Mouse (Mus musculus): ENCODE measurements around the gene Pdk3.

Pdk3 gene

DNA sequence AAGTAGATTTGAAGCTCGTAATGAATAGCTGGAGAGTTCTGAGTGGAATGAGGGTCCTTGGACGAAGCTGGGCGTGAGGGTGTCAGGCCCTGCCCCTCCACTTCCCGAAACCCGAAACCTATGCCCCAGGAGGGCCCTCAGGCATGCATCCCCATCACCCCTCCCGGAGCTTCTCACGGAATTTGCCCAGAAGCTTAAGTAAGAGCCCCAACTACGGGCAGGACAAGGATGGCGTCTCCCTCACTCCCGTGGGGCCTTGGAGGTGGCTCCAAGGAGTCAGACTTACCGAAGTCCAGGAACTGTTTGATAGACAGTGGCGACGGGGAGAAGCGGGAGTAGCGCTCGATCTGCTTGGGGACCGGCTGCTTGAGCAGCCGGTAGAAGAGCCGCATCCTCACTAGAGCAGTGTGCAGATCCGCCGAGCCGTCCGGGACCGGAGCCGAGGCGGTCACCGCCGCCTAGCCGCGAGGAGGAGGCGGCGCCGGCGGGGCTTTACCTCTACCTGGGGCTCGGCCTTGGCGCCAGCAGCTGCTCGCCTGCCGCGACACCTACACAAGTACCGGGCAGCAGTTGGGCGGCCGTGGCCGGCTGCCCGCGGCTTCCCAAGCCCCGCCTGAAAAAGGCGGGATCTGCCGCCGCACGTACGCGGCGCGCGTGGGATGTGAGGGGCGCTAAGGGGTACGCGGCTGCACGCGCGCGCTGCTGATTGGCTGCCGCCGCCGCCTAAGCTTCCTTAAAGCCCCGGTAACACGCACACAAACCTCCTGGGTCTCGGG, at the start of gene Pdk3:
Gene Pdk3, minus strand, starts transcription at position 641 of the 776 bp plus-strand sequence.
- DNase-seq (ENCODE audit: low spot score in 2 of 2), result peak; percentile 75 to 80

- DNase-seq (ENCODE audit: low spot score in 2 of 2), result no peak
Measured at GRCm38 (mm10) chrX:93877634-93878016, 45.6 kb upstream of the Pdk3 start.

DNA sequence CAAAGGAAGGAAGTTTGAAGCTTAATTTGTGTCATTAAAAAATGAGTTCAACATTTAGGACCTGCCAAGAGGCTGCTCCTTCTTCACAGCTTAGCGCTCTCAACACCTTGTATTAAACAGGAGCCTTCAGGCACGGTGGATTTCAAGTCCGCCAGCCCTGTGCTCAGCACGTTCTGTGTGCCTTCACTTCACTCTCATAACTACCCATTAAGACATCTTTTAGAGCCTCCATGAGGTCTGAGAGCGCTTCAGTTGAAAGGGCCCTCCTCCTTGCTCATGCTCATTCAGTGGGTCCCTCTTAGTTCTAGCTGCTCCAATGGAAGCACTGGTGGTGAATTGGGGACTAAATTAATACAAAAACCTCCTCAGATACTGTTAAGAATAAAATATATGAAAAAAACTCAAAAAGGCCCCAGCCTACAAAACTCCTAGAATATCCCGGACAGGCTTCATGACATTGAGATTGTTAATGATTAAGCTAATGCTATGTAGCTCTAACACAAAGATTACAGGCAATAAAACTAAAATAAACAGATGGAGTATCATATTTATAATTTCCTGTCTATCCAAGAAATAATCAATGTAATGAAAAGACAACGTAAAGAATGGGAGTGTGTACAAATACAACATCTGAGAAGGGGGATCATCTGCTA, 45.1 kb upstream of the Pdk3 start:
- no peak for DNase-seq (ENCODE audit: low spot score in 2 of 2)

DNA sequence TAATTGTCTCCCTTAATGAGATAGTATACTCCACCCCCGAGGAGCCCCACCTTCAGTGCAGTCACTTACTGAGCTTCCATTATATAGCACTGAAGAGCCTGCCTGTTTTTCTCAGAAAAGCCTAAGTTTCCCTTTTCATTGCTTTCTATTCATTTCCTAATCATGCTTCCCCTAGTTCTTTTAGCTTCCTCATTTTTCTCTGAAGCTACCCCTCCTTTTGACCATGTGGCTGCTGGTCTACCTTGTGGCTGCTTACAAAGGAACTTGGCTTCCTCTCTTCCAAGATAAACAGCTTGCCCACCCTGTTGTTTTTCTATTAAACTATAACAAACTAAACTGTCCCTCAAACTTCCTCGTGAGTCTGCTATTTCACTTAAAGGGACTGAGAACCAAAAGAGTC, 31.4 kb upstream of the Pdk3 start:
- no peak for DNase-seq (ENCODE audit: low spot score in 2 of 2)

DNA sequence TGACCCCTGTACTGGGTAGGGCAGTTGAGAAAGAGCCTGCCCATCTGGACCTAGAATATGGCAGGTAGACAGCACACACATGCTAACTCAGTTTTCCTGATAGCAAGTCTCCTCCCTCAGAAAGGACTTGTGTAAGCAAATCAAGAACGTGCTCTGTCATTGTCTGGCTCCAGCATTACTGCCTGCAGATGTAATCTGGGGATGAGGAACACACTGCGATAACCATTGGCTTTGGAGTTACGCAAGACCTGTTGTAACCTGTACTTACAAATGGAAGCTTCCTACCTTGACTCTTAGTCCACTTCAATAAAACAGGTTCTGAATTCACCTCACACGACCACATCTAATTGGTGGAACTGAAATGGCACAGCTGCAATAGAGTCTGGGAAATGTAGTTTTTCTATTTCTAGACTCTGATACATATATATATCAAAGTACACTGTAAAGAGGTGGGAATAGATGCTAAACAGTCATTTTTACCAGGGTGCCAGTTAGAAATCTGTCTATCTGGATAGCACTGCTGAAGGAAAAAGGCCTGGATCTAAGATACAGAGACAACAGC, 30.6 kb upstream of the Pdk3 start:
- peak; percentile 1 to 2 for DNase-seq (ENCODE audit: low spot score in 2 of 2)

- DNase-seq (ENCODE audit: low spot score in 2 of 2), result no peak
Measured at GRCm38 (mm10) chrX:93857756-93858155, 25.8 kb upstream of the Pdk3 start.

DNA sequence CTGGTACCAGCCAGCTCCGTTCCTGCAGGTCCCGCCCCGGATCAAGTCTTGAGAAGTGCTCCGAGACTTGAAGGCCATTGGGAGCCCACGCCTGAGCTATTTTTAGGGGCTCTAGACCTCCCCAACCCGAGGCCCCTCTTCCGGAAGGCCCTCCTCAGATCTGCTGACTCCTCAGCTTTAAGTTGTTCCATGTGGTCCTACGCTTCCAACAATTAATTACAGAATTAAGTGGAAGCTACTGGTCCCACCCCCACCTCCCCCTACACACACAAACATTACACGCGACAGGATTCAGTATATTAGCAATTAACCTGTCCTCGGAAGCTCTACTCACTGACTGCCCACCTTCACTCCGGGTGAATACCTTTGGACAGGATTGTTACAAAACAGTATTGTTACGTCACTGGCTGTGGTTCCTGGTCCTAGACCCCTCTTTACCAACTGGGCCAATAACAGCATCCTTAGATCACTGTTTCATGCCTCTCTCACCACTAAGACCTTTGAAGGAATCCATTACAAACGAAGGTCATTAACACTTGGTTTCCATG, 410 bp upstream of the Pdk3 start:
- no peak for DNase-seq (ENCODE audit: low spot score in 2 of 2)

GRCm38 (mm10) chrX:93825787-93826186, 6.2 kb downstream of the Pdk3 start:
- no peak for DNase-seq (ENCODE audit: low spot score in 2 of 2)

GRCm38 (mm10) chrX:93808040-93808439, 24.0 kb downstream of the Pdk3 start:
- DNase-seq (ENCODE audit: low spot score in 2 of 2), result no peak

DNA sequence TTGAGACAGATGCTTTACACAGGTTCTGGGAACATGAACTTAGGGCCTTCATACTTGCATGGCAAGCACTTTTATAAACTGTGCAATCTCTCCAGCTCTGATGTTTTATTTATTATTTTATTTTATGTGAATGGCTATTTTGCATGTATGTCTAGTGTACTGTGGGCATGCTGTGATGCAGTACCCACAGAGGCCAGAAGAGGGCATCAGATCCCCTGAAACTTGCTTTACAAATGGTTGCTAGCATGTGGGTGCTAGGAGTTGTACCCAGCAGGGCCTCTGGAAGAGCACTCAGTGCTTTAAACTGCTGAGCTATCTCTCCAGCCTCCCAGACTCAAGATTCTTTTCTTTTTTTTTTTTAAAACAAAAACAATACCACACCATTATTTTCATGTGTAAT, 38.8 kb downstream of the Pdk3 start:
- DNase-seq (ENCODE audit: low spot score in 2 of 2), result peak; percentile 8 to 11

DNA sequence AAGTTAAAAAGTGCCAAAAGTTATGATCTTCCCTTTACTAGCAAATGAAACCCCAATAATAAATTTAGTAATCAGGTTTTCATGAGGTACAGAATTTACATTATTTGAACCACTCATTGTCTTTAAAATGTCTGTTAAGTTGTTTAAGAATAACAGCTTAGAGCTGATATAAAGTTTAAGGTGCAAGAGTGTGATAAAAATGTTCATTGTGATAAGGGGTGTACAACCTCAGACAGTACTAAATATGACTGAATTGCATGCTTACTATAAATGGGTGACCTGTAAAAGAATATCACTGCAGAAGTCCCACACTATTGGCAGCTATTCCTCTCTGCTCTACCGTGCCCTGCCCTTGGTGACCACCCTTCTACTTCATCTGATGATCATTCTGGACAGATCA, 42.4 kb downstream of the Pdk3 start:
- DNase-seq (ENCODE audit: low spot score in 2 of 2), result no peak

DNA sequence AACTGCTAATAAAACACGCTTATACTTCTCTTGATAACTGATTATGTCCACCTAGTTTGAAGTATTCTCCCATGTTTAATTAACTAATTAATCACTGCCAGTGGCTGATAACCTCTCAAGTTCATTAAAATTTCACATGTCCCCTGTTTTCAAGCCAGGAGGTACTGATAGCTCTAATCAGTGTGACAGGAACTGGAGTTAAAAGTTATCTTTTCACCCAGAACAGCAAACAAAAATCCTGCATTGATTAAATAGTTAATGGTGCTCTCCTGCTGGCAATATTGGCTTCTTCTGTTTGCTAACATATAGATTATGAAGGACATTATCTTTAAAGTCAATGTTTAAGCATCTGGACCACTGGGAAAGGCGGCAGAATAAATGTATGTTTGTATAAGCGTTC, 71.2 kb downstream of the Pdk3 start:
- no peak for DNase-seq (ENCODE audit: low spot score in 2 of 2)

GRCm38 (mm10) chrX:93756867-93757455, 75.0 kb downstream of the Pdk3 start:
- no peak for DNase-seq (ENCODE audit: low spot score in 2 of 2)

DNA sequence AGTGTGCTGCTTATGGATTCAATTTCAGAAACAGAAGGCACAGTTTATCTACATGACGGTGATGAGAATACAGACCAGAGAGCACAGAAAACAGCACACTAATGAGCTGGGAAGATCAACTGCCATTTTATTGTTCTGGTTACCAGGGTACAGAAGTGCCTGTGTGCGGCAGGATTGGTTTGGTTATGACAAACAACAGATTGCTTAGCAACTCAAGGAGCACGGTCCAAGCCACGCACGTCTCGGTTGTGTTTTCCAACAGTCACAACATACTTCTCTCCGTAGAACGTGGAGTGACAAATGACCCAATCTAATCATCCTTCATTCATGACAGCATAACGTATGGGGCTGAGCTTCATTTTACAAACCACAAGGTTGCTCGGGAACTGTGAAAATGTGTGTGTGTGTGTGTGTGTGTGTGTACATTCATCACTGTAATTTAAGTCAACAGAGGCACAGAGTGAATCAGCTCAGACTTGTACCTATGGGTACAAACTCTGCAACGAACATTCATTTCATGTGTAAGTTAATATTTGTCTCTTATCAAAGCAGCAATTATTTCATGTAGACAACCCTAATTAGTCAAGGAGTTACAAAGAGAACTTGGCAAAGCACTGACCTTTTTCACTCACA, 76.7 kb downstream of the Pdk3 start:
- DNase-seq (ENCODE audit: low spot score in 2 of 2), result no peak

- no peak for DNase-seq (ENCODE audit: low spot score in 2 of 2)
Measured at GRCm38 (mm10) chrX:93750566-93750965, 81.4 kb downstream of the Pdk3 start.

- no peak for DNase-seq (ENCODE audit: low spot score in 2 of 2)
Measured at GRCm38 (mm10) chrX:93749165-93749564, 82.8 kb downstream of the Pdk3 start.

GRCm38 (mm10) chrX:93732975-93733748, 98.8 kb downstream of the Pdk3 start:
- no peak for DNase-seq (ENCODE audit: low spot score in 2 of 2)

GRCm38 (mm10) chrX:93732407-93732806, 99.6 kb downstream of the Pdk3 start:
- DNase-seq (ENCODE audit: low spot score in 2 of 2), result no peak

DNA sequence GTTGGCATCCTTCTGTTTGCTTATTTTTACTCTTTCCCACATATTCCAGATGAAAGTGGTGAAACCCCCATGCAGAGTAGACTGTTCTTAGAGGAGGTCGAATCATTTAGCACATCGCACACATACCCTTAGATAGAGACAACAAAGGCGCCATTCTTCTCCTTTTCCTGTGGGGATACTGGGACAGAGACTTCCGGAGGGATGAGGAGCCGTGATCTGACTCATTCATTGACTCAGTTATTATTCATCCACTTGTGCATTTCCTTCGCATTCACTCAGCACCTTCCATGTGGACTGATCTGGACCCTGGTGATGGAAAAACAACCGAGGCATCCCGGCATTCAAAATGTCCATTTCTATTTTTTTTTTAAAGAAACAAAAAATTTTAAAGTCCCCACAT, 101.1 kb downstream of the Pdk3 start:
- DNase-seq (ENCODE audit: low spot score in 2 of 2), result no peak

GRCm38 (mm10) chrX:93729529-93729928, 102.5 kb downstream of the Pdk3 start:
- no peak for DNase-seq (ENCODE audit: low spot score in 2 of 2)

All from right cerebral cortex, adult 2 months (tissue).